Mouse (Mus musculus): ENCODE results near the gene 5430427O19Rik. TPM values are rescaled to one million over a fixed set of nuclear protein-coding genes. Genes with fewer than 3 reads are reported as not detected.

The 5430427O19Rik gene
- polyA plus RNA-seq, 1 experiment = not detected

- Histone ChIP-seq H3K4me1 (ENCODE audit: control insufficient read depth, insufficient read depth, low read length) (no peaks in the 10 kb centered on the region), H3K4me3 (ENCODE audit: control insufficient read depth, low read depth, low read length) (no peak overlapping the region), H3K27me3 (ENCODE audit: control insufficient read depth, insufficient read depth, low read length) (no peaks in the 10 kb centered on the region), H3K27ac (ENCODE audit: control insufficient read depth, insufficient read depth, low read depth, low read length) (no peak overlapping the region), H3K36me3 (ENCODE audit: control insufficient read depth, insufficient read depth, low read length) (no peaks in the 10 kb centered on the region)
- TF ChIP-seq POLR2A (IDR thresholded peaks at IDR 0.05; ENCODE audit: control insufficient read depth, low read depth, low read length) = no peak
- TF ChIP-seq CTCF (IDR thresholded peaks at IDR 0.05; ENCODE audit: control insufficient read depth, insufficient read depth, insufficient replicate concordance, low read depth, low read length) = no peak
Measured at GRCm38 (mm10) chrX:85901195-85901594, 31.0 kb downstream of the 5430427O19Rik start.

DNA sequence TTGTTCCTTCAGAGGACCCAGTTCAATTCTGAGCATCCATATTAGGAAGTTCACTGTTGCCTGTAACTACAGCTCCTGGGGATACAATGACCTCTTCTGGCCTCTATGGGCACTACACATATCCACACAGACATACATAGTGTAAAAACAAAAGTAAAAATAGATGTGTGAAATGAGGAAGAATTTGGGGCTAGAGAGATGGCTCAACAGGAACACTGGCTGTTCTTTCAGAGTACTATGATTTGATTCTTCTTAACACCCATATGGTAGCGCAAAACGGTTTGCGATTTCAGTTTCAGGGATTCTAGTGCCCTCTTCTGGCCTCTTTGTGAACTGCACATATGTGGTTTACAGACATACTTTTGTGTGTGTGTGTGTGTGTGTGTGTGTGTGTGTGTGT lies 48.9 kb downstream of the 5430427O19Rik start:
- no peaks in the 10 kb centered on the region for H3K4me1 ChIP-seq (ENCODE audit: control insufficient read depth, insufficient read depth, low read length)
- no peaks in the 10 kb centered on the region for H3K36me3 ChIP-seq (ENCODE audit: control insufficient read depth, insufficient read depth, low read length)
- no peak overlapping the region for H3K27ac ChIP-seq (ENCODE audit: control insufficient read depth, insufficient read depth, low read depth, low read length)
- no peak for TF ChIP-seq POLR2A (IDR thresholded peaks at IDR 0.05; ENCODE audit: control insufficient read depth, low read depth, low read length)
- no peak for TF ChIP-seq CTCF (IDR thresholded peaks at IDR 0.05; ENCODE audit: control insufficient read depth, insufficient read depth, insufficient replicate concordance, low read depth, low read length)
- no peaks in the 10 kb centered on the region for H3K27me3 ChIP-seq (ENCODE audit: control insufficient read depth, insufficient read depth, low read length)
- no peak overlapping the region for H3K4me3 ChIP-seq (ENCODE audit: control insufficient read depth, low read depth, low read length)

- no peaks in the 10 kb centered on the region for H3K27me3 ChIP-seq (ENCODE audit: control insufficient read depth, insufficient read depth, low read length)
Measured at GRCm38 (mm10) chrX:85932991-85933390, 62.8 kb downstream of the 5430427O19Rik start.

More at GRCm38 (mm10) chrX:85932991-85933390, 62.8 kb downstream of the 5430427O19Rik start:
- no peaks in the 10 kb centered on the region for H3K36me3 ChIP-seq (ENCODE audit: control insufficient read depth, insufficient read depth, low read length)
- H3K4me3 ChIP-seq (ENCODE audit: control insufficient read depth, low read depth, low read length) = no peak overlapping the region
- no peak overlapping the region for H3K27ac ChIP-seq (ENCODE audit: control insufficient read depth, insufficient read depth, low read depth, low read length)
- H3K4me1 ChIP-seq (ENCODE audit: control insufficient read depth, insufficient read depth, low read length) = no peaks in the 10 kb centered on the region
- TF ChIP-seq CTCF (IDR thresholded peaks at IDR 0.05; ENCODE audit: control insufficient read depth, insufficient read depth, insufficient replicate concordance, low read depth, low read length) (no peak), POLR2A (IDR thresholded peaks at IDR 0.05; ENCODE audit: control insufficient read depth, low read depth, low read length) (no peak)

Other genes with a start within 250 kb of the 5430427O19Rik start
- 0.69 and 1.5 TPM in 2 replicates for gene Gk, start 93.5 kb upstream of the 5430427O19Rik start, polyA plus RNA-seq (2012; rRNA removed)
- 6.7 and 10.5 TPM in 2 replicates for gene Samt3, start 173.8 kb downstream of the 5430427O19Rik start, polyA plus RNA-seq (2012; rRNA removed)

All from testis, adult 2 months (tissue).